36 mouse cellular contexts compared by ENCODE assay signal in the genomic region with DNA sequence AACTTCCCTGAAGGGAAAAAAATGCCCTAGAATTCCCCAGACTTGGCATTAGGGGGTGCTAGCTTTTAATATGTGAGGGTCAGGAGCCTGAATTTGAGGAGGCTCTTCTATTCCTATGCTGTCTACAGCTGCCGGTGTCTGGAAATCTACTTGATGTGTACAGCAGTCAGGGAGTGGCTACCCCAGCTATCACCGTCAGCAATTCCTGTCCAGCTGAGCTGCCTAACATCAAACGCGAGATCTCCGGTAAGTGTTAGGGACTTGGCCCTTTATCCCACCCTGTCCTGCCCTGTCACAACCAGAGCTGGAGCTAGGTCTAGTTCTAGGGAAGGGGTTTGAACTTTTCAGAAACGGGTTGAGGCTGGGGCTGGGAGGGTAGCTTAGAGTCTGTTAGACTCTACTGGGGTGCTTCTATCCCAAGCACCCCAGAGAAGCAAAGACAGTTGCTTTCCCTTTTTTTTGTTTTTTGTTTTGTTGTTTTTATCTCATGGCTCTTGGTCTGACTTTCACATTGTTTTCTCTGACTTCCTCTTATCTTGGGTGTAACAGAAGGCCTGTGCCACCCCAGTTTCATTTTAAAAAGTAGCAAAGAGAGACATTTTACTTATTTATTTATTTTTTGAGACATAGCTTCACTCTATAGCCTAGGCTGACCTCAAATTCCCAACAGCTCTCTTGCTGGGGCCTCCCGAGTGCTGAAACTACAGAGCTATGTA. TPM values are rescaled to one million over a fixed set of nuclear protein-coding genes. Genes with fewer than 3 reads are reported as not detected.
DNase-seq lines count a peak whose midpoint lies in the region; ATAC-seq and TF ChIP-seq lines count a peak whose summit lies in the region.
"Had no signal": no experiment of that assay in that cellular context is flagged by ENCODE, and none has a peak within 500 bp of the region (broad histone marks: within the 10 kb centered on the region; RNA-seq: fewer than 3 reads in every experiment).

No protein-coding gene starts in this region.

- H3K27me3 ChIP-seq in E14TG2a.4 (ENCODE audit: insufficient read depth, low read length) (no peaks in the 10 kb centered on the region), MEL (ENCODE audit: control insufficient read depth in 1 of 2, insufficient read depth in 2 of 2, low read length in 2 of 2) (no peaks in the 10 kb centered on the region)
- no peaks in the 10 kb centered on the region for H3K27me3 ChIP-seq in liver, embryonic 11.5 days (replicated peaks; ENCODE audit: control insufficient read depth, insufficient read depth, low read length)
- no peaks in the 10 kb centered on the region for H3K27me3 ChIP-seq in liver, embryonic 16.5 days (ENCODE audit: control insufficient read depth, insufficient read depth, low read depth, low read length)
- H3K27me3 ChIP-seq in neural tube, embryonic 15.5 days (replicated peaks), result no peaks in the 10 kb centered on the region
- no peaks in the 10 kb centered on the region for H3K27me3 ChIP-seq in hindbrain, postnatal 0 days (ENCODE audit: insufficient read depth, low read length)
- H3K27me3 ChIP-seq: embryonic facial prominence, embryonic 12.5 days; forebrain, embryonic 12.5 days; hindbrain, embryonic 13.5 days; limb, embryonic 13.5 days; midbrain, embryonic 15.5 days; stomach, embryonic 15.5 days had no signal

- no peak for TF ChIP-seq RAD21 in MEL (IDR thresholded peaks at IDR 0.05; ENCODE audit: low read depth, low read length)

- H3K4me1 ChIP-seq in E14TG2a.4 (replicated peaks; ENCODE audit: low read depth, low read length), result peaks cover 81% of the 10 kb centered on the region
- peaks cover 29 to 36% of the 10 kb centered on the region in 2 experiments for H3K4me1 ChIP-seq in MEL (ENCODE audit: control insufficient read depth in 1 of 2, insufficient read depth in 2 of 2, low read length in 2 of 2)
- H3K4me1 ChIP-seq in liver, embryonic 11.5 days (replicated peaks; ENCODE audit: control insufficient read depth, insufficient read depth, low read length), result peaks cover 11% of the 10 kb centered on the region
- H3K4me1 ChIP-seq in liver, embryonic 16.5 days (ENCODE audit: control insufficient read depth, low read depth, low read length), result peaks cover 14% of the 10 kb centered on the region
- H3K4me1 ChIP-seq in neural tube, embryonic 15.5 days, result peaks cover 15% of the 10 kb centered on the region
- H3K4me1 ChIP-seq in hindbrain, postnatal 0 days (ENCODE audit: insufficient read depth, low read length), result no peaks in the 10 kb centered on the region
- H3K4me1 ChIP-seq: embryonic facial prominence, embryonic 12.5 days had no signal

- peaks cover 11% of the 10 kb centered on the region for H3K79me2 ChIP-seq in MEL (ENCODE audit: control insufficient read depth, insufficient read depth, low read length, poor library complexity)

- peak overlapping the region; percentile 94 for H3K27ac ChIP-seq in MEL (ENCODE audit: control insufficient read depth, low read depth, low read length)
- peak overlapping the region; percentile 66 for H3K27ac ChIP-seq in liver, embryonic 11.5 days (ENCODE audit: low read depth, low read length)
- peak overlapping the region; percentile 37; the same call in 1 of the 2 replicates for H3K27ac ChIP-seq in liver, embryonic 16.5 days (ENCODE audit: low read length)
- no peak overlapping the region for H3K27ac ChIP-seq in neural tube, embryonic 15.5 days (replicated peaks)
- no peak overlapping the region for H3K27ac ChIP-seq in hindbrain, postnatal 0 days
- H3K27ac ChIP-seq: embryonic facial prominence, embryonic 12.5 days; forebrain, embryonic 12.5 days; hindbrain, embryonic 13.5 days; left cerebral cortex, adult 2 months; limb, embryonic 13.5 days; macrophage; midbrain, embryonic 10.5 days; midbrain, embryonic 15.5 days; stomach, embryonic 15.5 days had no signal

- no peaks in the 10 kb centered on the region for H3K9me3 ChIP-seq in E14TG2a.4 (ENCODE audit: low read length)
- H3K9me3 ChIP-seq in MEL (replicated peaks; ENCODE audit: insufficient read depth, low read length), result no peaks in the 10 kb centered on the region
- H3K9me3 ChIP-seq in liver, embryonic 11.5 days (ENCODE audit: control insufficient read depth, low read length), result no peaks in the 10 kb centered on the region
- H3K9me3 ChIP-seq in liver, embryonic 16.5 days (replicated peaks; ENCODE audit: control insufficient read depth, low read length), result no peaks in the 10 kb centered on the region
- no peaks in the 10 kb centered on the region for H3K9me3 ChIP-seq in neural tube, embryonic 15.5 days (replicated peaks)
- no peaks in the 10 kb centered on the region for H3K9me3 ChIP-seq in hindbrain, postnatal 0 days (ENCODE audit: low read length)
- H3K9me3 ChIP-seq: embryonic facial prominence, embryonic 12.5 days; forebrain, embryonic 12.5 days; hindbrain, embryonic 13.5 days; limb, embryonic 13.5 days; midbrain, embryonic 15.5 days; stomach, embryonic 15.5 days had no signal

- 0 out of 2 replicates have a peak, but pooled peaks have one; percentile 1 for TF ChIP-seq CTCF in E14TG2a.4 (conservative IDR thresholded peaks at IDR 0.05; ENCODE audit: low read length)
- peak in 1 of 3 experiments; percentile 11; a peak in 1 of 6 replicates for TF ChIP-seq CTCF in MEL (IDR thresholded peaks at IDR 0.05 in 2 of 3, conservative IDR thresholded peaks at IDR 0.05 in 1 of 3; ENCODE audit: control insufficient read depth in 1 of 3, insufficient read depth in 1 of 3, low read depth in 2 of 3, low read length in 3 of 3, poor library complexity in 1 of 3, severe bottlenecking in 1 of 3)
- no peak for TF ChIP-seq CTCF in hindbrain, postnatal 0 days (IDR thresholded peaks at IDR 0.05; ENCODE audit: low read depth)

- TF ChIP-seq POLR2A in MEL (IDR thresholded peaks at IDR 0.05; ENCODE audit: control insufficient read depth in 1 of 2, insufficient read depth in 1 of 2, low read depth in 1 of 2, low read length in 2 of 2, poor library complexity in 1 of 2), result no peak

- whole genome bisulfite sequencing in liver, embryonic 11.5 days, result 58% methylated on average over 7 of the region's 7 CpGs
- 41% methylated on average over 7 of the region's 7 CpGs for WGBS in liver, embryonic 16.5 days (ENCODE audit: insufficient replicate concordance)
- 91% methylated on average over 7 of the region's 7 CpGs for WGBS in neural tube, embryonic 15.5 days
- WGBS in hindbrain, postnatal 0 days, result 91% methylated on average over 7 of the region's 7 CpGs

- H3K9ac ChIP-seq in MEL (ENCODE audit: control insufficient read depth, low read depth, low read length, poor library complexity, severe bottlenecking), result peak overlapping the region; percentile 56
- H3K9ac ChIP-seq in liver, embryonic 11.5 days (ENCODE audit: low read depth, low read length), result peak overlapping the region; percentile 14; the same call in 1 of the 2 replicates
- H3K9ac ChIP-seq in liver, embryonic 16.5 days (ENCODE audit: low read depth, low read length), result no peak overlapping the region
- no peak overlapping the region for H3K9ac ChIP-seq in neural tube, embryonic 15.5 days (replicated peaks)
- H3K9ac ChIP-seq in hindbrain, postnatal 0 days (replicated peaks; ENCODE audit: low read length), result no peak overlapping the region
- H3K9ac ChIP-seq: embryonic facial prominence, embryonic 12.5 days; forebrain, embryonic 12.5 days; forebrain, postnatal 0 days; hindbrain, embryonic 13.5 days; limb, embryonic 13.5 days; midbrain, embryonic 15.5 days; stomach, embryonic 15.5 days had no signal

- no peak overlapping the region for H3K4me3 ChIP-seq in E14TG2a.4 (replicated peaks; ENCODE audit: low read length)
- H3K4me3 ChIP-seq in MEL (ENCODE audit: control insufficient read depth in 1 of 2, insufficient read depth in 1 of 2, low read depth in 2 of 2, low read length in 2 of 2), result peak overlapping the region; percentile 3 to 8; a peak in 2 of 4 replicates
- no peak overlapping the region for H3K4me3 ChIP-seq in liver, embryonic 11.5 days (ENCODE audit: low read depth, low read length)
- no peak overlapping the region for H3K4me3 ChIP-seq in liver, embryonic 16.5 days (ENCODE audit: low read depth, low read length)
- H3K4me3 ChIP-seq in neural tube, embryonic 15.5 days (replicated peaks), result no peak overlapping the region
- H3K4me3 ChIP-seq in hindbrain, postnatal 0 days (ENCODE audit: low read length), result no peak overlapping the region
- H3K4me3 ChIP-seq: embryonic facial prominence, embryonic 12.5 days; forebrain, embryonic 12.5 days; hindbrain, embryonic 13.5 days; left cerebral cortex, adult 2 months; limb, embryonic 13.5 days; midbrain, embryonic 10.5 days; midbrain, embryonic 15.5 days; stomach, embryonic 15.5 days had no signal

- H3K4me2 ChIP-seq in liver, embryonic 11.5 days, result peak overlapping the region; percentile 40; the same call in 1 of the 2 replicates
- no peak overlapping the region for H3K4me2 ChIP-seq in liver, embryonic 16.5 days (ENCODE audit: low read depth, low read length)
- H3K4me2 ChIP-seq in neural tube, embryonic 15.5 days, result no peak overlapping the region
- no peak overlapping the region for H3K4me2 ChIP-seq in hindbrain, postnatal 0 days (ENCODE audit: low read depth, low read length)
- H3K4me2 ChIP-seq: embryonic facial prominence, embryonic 12.5 days; forebrain, embryonic 12.5 days; heart, embryonic 11.5 days; hindbrain, embryonic 13.5 days; limb, embryonic 13.5 days; midbrain, embryonic 15.5 days; stomach, embryonic 15.5 days had no signal

- TF ChIP-seq EP300 in MEL (IDR thresholded peaks at IDR 0.05; ENCODE audit: low read depth in 1 of 2, low read length in 2 of 2), result peak; percentile 80 to 81

- H3K36me3 ChIP-seq in E14TG2a.4 (ENCODE audit: insufficient read depth, low read length) (peaks cover 84% of the 10 kb centered on the region), MEL (ENCODE audit: control insufficient read depth in 1 of 2, insufficient read depth in 2 of 2, low read length in 2 of 2) (peaks cover 20 to 37% of the 10 kb centered on the region in 2 experiments)
- H3K36me3 ChIP-seq in liver, embryonic 11.5 days (ENCODE audit: control insufficient read depth, insufficient read depth, low read length), result peaks cover 2% of the 10 kb centered on the region; the same call in 1 of the 2 replicates
- H3K36me3 ChIP-seq in liver, embryonic 16.5 days (ENCODE audit: control insufficient read depth, insufficient read depth), result peaks cover 3% of the 10 kb centered on the region; the same call in 1 of the 2 replicates
- peaks cover 22% of the 10 kb centered on the region for H3K36me3 ChIP-seq in neural tube, embryonic 15.5 days
- peaks cover 3% of the 10 kb centered on the region for H3K36me3 ChIP-seq in hindbrain, postnatal 0 days (ENCODE audit: insufficient read depth, low read length)

- DNase-seq in MEL (ENCODE audit: low read depth, low spot score) (peak; percentile 69), MN1 (ENCODE audit: low spot score) (no peak)
- DNase-seq in liver, embryonic 11.5 days (ENCODE audit: low spot score), result no peak
- no peak for DNase-seq in hindbrain, postnatal 0 days (ENCODE audit: low spot score)
- DNase-seq: adrenal gland, postnatal 10 days; cerebellum, adult 11 months; cerebellum, adult 9-10 months; embryo, embryonic 11 days; forebrain, postnatal 0 days; gastrocnemius, postnatal 10 days; heart, postnatal 4 days; kidney, adult 11 months; kidney, postnatal 25 days; lung, adult 2 months; lung, postnatal 10 days had no signal

- ATAC-seq in liver, embryonic 11.5 days (replicated peaks; ENCODE audit: low FRiP score), result peak; percentile 46
- ATAC-seq in liver, embryonic 16.5 days (ENCODE audit: low read depth), result peak; percentile 53
- ATAC-seq in neural tube, embryonic 15.5 days (ENCODE audit: low FRiP score), result no peak
- ATAC-seq in hindbrain, postnatal 0 days, result no peak
- ATAC-seq: CD4-positive, CD25-positive, alpha-beta regulatory T cell, adult 4 months; forebrain, postnatal 0 days; midbrain, embryonic 15.5 days; Patski had no signal

RNA-seq across cellular contexts. Expression of gene Tfe3, which starts 7.1 kb away (rescaled TPM):
- total RNA-seq in MEL (2012; rRNA removed), result 20.6 and 23.4 TPM in 2 replicates
- polyA plus RNA-seq in MEL (2012; ENCODE audit: insufficient read depth in 1 of 2, insufficient read length in 2 of 2, low read depth in 1 of 2, low replicate concordance in 2 of 2, missing spikeins in 1 of 2), result 10 to 100 TPM in 1 of 2 experiments, not detected in 1; 64.7 TPM
- 15.9 and 16.0 TPM in 2 replicates for polyA plus RNA-seq in liver, embryonic 11.5 days (2014; fragmentation: Nextera tagmentation; extraction: Ambion mirVana)
- 9.5 and 11.4 TPM in 2 replicates for polyA plus RNA-seq in liver, embryonic 16.5 days (2015; fragmentation: Nextera tagmentation; extraction: Ambion mirVana)
- polyA plus RNA-seq in neural tube, embryonic 15.5 days (2015; fragmentation: Nextera tagmentation; extraction: Ambion mirVana), result 24.7 and 25.2 TPM in 2 replicates
- total RNA-seq in hindbrain, postnatal 0 days (2014; rRNA removed), result 27.8 and 36.1 TPM in 2 replicates
- 21.4 and 21.5 TPM in 2 replicates for polyA plus RNA-seq in hindbrain, postnatal 0 days (2015; fragmentation: Nextera tagmentation; extraction: Ambion mirVana)

RNA-seq across cellular contexts. Expression of gene Ccdc120, which starts 18.8 kb away (rescaled TPM):
- 3.9 and 5.8 TPM in 2 replicates for total RNA-seq in MEL (2012; rRNA removed)
- polyA plus RNA-seq in MEL (2012; ENCODE audit: insufficient read depth in 1 of 2, insufficient read length in 2 of 2, low read depth in 1 of 2, low replicate concordance in 2 of 2, missing spikeins in 1 of 2), result 10 to 100 TPM in 1 of 2 experiments, not detected in 1; 12.2 TPM
- 4.7 and 6.5 TPM in 2 replicates for polyA plus RNA-seq in liver, embryonic 11.5 days (2014; fragmentation: Nextera tagmentation; extraction: Ambion mirVana)
- polyA plus RNA-seq in liver, embryonic 16.5 days (2015; fragmentation: Nextera tagmentation; extraction: Ambion mirVana), result 1.6 and 1.9 TPM in 2 replicates
- polyA plus RNA-seq in neural tube, embryonic 15.5 days (2015; fragmentation: Nextera tagmentation; extraction: Ambion mirVana), result 50.8 and 56.3 TPM in 2 replicates
- 183 and 387 TPM in 2 replicates for total RNA-seq in hindbrain, postnatal 0 days (2014; rRNA removed)
- polyA plus RNA-seq in hindbrain, postnatal 0 days (2015; fragmentation: Nextera tagmentation; extraction: Ambion mirVana), result 47.6 and 53.3 TPM in 2 replicates

RNA-seq across cellular contexts. Expression of gene Gripap1, which starts 20.1 kb away (rescaled TPM):
- 36.2 and 40.5 TPM in 2 replicates for total RNA-seq in MEL (2012; rRNA removed)
- polyA plus RNA-seq in MEL (2012; ENCODE audit: insufficient read depth in 1 of 2, insufficient read length in 2 of 2, low read depth in 1 of 2, low replicate concordance in 2 of 2, missing spikeins in 1 of 2), result 100 to 1,000 TPM in 1 of 2 experiments, 10 to 100 TPM in 1; 84.6 to 244 TPM
- 45.0 and 47.2 TPM in 2 replicates for polyA plus RNA-seq in liver, embryonic 11.5 days (2014; fragmentation: Nextera tagmentation; extraction: Ambion mirVana)
- 27.7 and 28.9 TPM in 2 replicates for polyA plus RNA-seq in liver, embryonic 16.5 days (2015; fragmentation: Nextera tagmentation; extraction: Ambion mirVana)
- 63.0 and 67.4 TPM in 2 replicates for polyA plus RNA-seq in neural tube, embryonic 15.5 days (2015; fragmentation: Nextera tagmentation; extraction: Ambion mirVana)
- total RNA-seq in hindbrain, postnatal 0 days (2014; rRNA removed), result 23.4 and 28.3 TPM in 2 replicates
- polyA plus RNA-seq in hindbrain, postnatal 0 days (2015; fragmentation: Nextera tagmentation; extraction: Ambion mirVana), result 61.1 and 62.8 TPM in 2 replicates

RNA-seq across cellular contexts. Expression of gene Praf2, which starts 41.2 kb away (rescaled TPM):
- total RNA-seq in MEL (2012; rRNA removed), result 19.1 and 23.0 TPM in 2 replicates
- polyA plus RNA-seq in MEL (2012; ENCODE audit: insufficient read depth in 1 of 2, insufficient read length in 2 of 2, low read depth in 1 of 2, low replicate concordance in 2 of 2, missing spikeins in 1 of 2), result 10 to 100 TPM in 1 of 2 experiments, not detected in 1; 60.1 TPM
- polyA plus RNA-seq in liver, embryonic 11.5 days (2014; fragmentation: Nextera tagmentation; extraction: Ambion mirVana), result 29.8 and 32.0 TPM in 2 replicates
- polyA plus RNA-seq in liver, embryonic 16.5 days (2015; fragmentation: Nextera tagmentation; extraction: Ambion mirVana), result 5.2 and 6.0 TPM in 2 replicates
- 128 and 132 TPM in 2 replicates for polyA plus RNA-seq in neural tube, embryonic 15.5 days (2015; fragmentation: Nextera tagmentation; extraction: Ambion mirVana)
- total RNA-seq in hindbrain, postnatal 0 days (2014; rRNA removed), result 134 and 137 TPM in 2 replicates
- 129 and 134 TPM in 2 replicates for polyA plus RNA-seq in hindbrain, postnatal 0 days (2015; fragmentation: Nextera tagmentation; extraction: Ambion mirVana)

RNA-seq across cellular contexts. Expression of gene Gm45208, which starts 47.4 kb away (rescaled TPM):
- 0.36 TPM in 1 of 2 replicates, not detected in the other for total RNA-seq in MEL (2012; rRNA removed)
- polyA plus RNA-seq in MEL (2012; ENCODE audit: insufficient read depth in 1 of 2, insufficient read length in 2 of 2, low read depth in 1 of 2, low replicate concordance in 2 of 2, missing spikeins in 1 of 2), result 10 to 100 TPM in 1 of 2 experiments, not detected in 1; 11.0 TPM
- not detected in 2 replicates for polyA plus RNA-seq in liver, embryonic 11.5 days (2014; fragmentation: Nextera tagmentation; extraction: Ambion mirVana)
- polyA plus RNA-seq in liver, embryonic 16.5 days (2015; fragmentation: Nextera tagmentation; extraction: Ambion mirVana), result 0.27 and 0.51 TPM in 2 replicates
- polyA plus RNA-seq in neural tube, embryonic 15.5 days (2015; fragmentation: Nextera tagmentation; extraction: Ambion mirVana), result 1.4 TPM in 1 of 2 replicates, not detected in the other
- not detected in 2 replicates for total RNA-seq in hindbrain, postnatal 0 days (2014; rRNA removed)
- 0.66 and 1.2 TPM in 2 replicates for polyA plus RNA-seq in hindbrain, postnatal 0 days (2015; fragmentation: Nextera tagmentation; extraction: Ambion mirVana)
- total RNA-seq: adrenal gland, postnatal 10 days; gastrocnemius, postnatal 10 days; heart, postnatal 4 days; layer of hippocampus, postnatal 10 days; left cerebral cortex, adult 2 months; left cerebral cortex, postnatal 25 days had no signal
- polyA plus RNA-seq: embryonic facial prominence, embryonic 12.5 days; heart, postnatal 0 days; hindbrain, embryonic 13.5 days; kidney, embryonic 14.5 days; macrophage; neural tube, embryonic 11.5 days; Patski; urinary bladder, adult 2 months had no signal

Comparison
In these comparisons a context has a peak if more than half of its experiments do, and no peak if none do; other contexts are left out.
1. H3K9ac ChIP-seq: peak in MEL (single experiment) and liver, embryonic 11.5 days (single experiment); none in liver, embryonic 16.5 days (single experiment), neural tube, embryonic 15.5 days (single experiment) and hindbrain, postnatal 0 days (single experiment).
2. H3K4me3 ChIP-seq: peak in MEL (2 of 2); none in E14TG2a.4 (single experiment), liver, embryonic 11.5 days (single experiment), liver, embryonic 16.5 days (single experiment), neural tube, embryonic 15.5 days (single experiment) and hindbrain, postnatal 0 days (single experiment).
3. H3K27ac ChIP-seq: peak in MEL (single experiment), liver, embryonic 11.5 days (single experiment) and liver, embryonic 16.5 days (single experiment); none in neural tube, embryonic 15.5 days (single experiment) and hindbrain, postnatal 0 days (single experiment).
4. ATAC-seq: peak in liver, embryonic 11.5 days (single experiment) and liver, embryonic 16.5 days (single experiment); none in neural tube, embryonic 15.5 days (single experiment) and hindbrain, postnatal 0 days (single experiment).